Mouse (Mus musculus) liver, embryonic 14.5 days (tissue): ENCODE measurements around the gene S100a16.

Experiments
- CTCF ChIP-seq: IDR thresholded peaks from 2 replicates; pipeline ENCODE4 v1.5.1; 2016; ENCODE audit warnings: antibody characterized with exemption, low read depth, control low read depth
- EP300 ChIP-seq: IDR thresholded peaks from 2 replicates; pipeline ENCODE4 v1.6.1; 2016; ENCODE audit warnings: antibody characterized with exemption, low read depth

DNA sequence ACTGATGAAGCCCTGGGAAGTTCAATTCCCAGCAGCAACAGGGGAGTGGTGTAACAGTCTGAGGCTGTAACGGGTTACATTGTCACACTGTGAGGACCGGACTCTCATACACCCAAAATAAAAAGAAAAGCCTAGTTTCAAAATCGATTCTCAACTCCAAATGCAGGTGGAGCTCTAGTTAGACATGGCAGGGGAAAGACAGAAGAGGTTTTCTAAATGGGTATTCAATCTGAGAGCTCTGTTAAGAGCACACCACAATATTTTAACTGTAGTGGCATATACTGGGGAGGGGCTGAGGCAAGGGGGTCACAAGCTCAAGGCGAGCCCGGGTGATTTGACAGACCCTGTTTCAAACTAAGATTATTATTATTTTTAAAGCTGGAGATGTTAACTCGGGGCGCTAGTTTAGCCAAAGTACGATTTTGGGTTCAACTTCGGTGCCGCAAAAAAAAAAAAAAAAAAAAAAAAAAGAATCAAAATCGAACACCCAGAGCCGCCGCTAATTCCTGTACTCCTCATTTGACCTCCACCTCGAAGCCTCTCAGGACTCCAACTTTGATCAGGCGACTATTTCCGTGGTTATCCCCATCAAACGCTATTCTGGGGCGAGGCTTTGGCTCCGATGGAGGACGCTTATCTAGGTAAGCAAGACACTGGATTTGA, 28.6 kb upstream of the S100a16 start:
- TF ChIP-seq CTCF (no peak), EP300 (no peak)
